In genomic region chr16:52186731-52187130, GRCm38 (mm10) we compare ENCODE assay signal across 15 mouse cellular contexts.
A peak's percentile ranks its signal among the peaks of the same experiment; 100 is the strongest.
DNase-seq lines count a peak whose midpoint lies in the region; ATAC-seq and TF ChIP-seq lines count a peak whose summit lies in the region.
"Had no signal": no experiment of that assay in that cellular context is flagged by ENCODE, and none has a peak within 500 bp of the region (broad histone marks: within the 10 kb centered on the region; RNA-seq: fewer than 3 reads in every experiment).

No protein-coding gene starts in this region.

- peak; percentile 33 for DNase-seq in forebrain, embryonic 14.5 days (ENCODE audit: low spot score)
- peak; percentile 53 for DNase-seq in kidney, postnatal 0 days (ENCODE audit: low spot score)
- no peak for DNase-seq in kidney, postnatal 36 days
- DNase-seq in gastrocnemius, postnatal 14 days = peak; percentile 36
- peak; percentile 71 for DNase-seq in lung, postnatal 14 days
- no peak for DNase-seq in layer of hippocampus, postnatal 36 days
- no peak for DNase-seq in right cerebral cortex, postnatal 36 days (ENCODE audit: low spot score in 2 of 2)
- DNase-seq: cerebellum, adult 11 months; liver, embryonic 13.5 days; retina, postnatal 1 day; thymus, adult 18-20 months had no signal

- no peak overlapping the region for H3K4me3 ChIP-seq in forebrain, embryonic 14.5 days (ENCODE audit: low read depth, low read length)
- no peak overlapping the region for H3K4me3 ChIP-seq in forebrain, embryonic 12.5 days (replicated peaks)
- H3K4me3 ChIP-seq in kidney, postnatal 0 days (replicated peaks; ENCODE audit: low read depth, low read length) = no peak overlapping the region
- H3K4me3 ChIP-seq: erythroblast, embryonic 14.5 days; hindbrain, embryonic 10.5 days; liver, embryonic 13.5 days; midbrain, embryonic 12.5 days had no signal

- no peaks in the 10 kb centered on the region for H3K9me3 ChIP-seq in forebrain, embryonic 14.5 days (replicated peaks; ENCODE audit: control insufficient read depth, low read length)
- no peaks in the 10 kb centered on the region for H3K9me3 ChIP-seq in forebrain, embryonic 12.5 days
- H3K9me3 ChIP-seq in kidney, postnatal 0 days (replicated peaks; ENCODE audit: low read length) = no peaks in the 10 kb centered on the region
- H3K9me3 ChIP-seq: hindbrain, embryonic 10.5 days; liver, embryonic 13.5 days; midbrain, embryonic 12.5 days had no signal

- ATAC-seq in forebrain, embryonic 14.5 days = no peak
- ATAC-seq in forebrain, embryonic 12.5 days (ENCODE audit: low FRiP score) = no peak
- ATAC-seq in kidney, postnatal 0 days (replicated peaks; ENCODE audit: low FRiP score, low read depth) = no peak

- no peak overlapping the region for H3K9ac ChIP-seq in forebrain, embryonic 14.5 days (ENCODE audit: low read length)
- H3K9ac ChIP-seq in forebrain, embryonic 12.5 days = no peak overlapping the region
- H3K9ac ChIP-seq in kidney, postnatal 0 days (ENCODE audit: low read depth, low read length) = no peak overlapping the region
- H3K9ac ChIP-seq: liver, embryonic 13.5 days; midbrain, embryonic 12.5 days had no signal

- no peak for TF ChIP-seq CTCF in kidney, postnatal 0 days (IDR thresholded peaks at IDR 0.05; ENCODE audit: low read depth)

- intact Hi-C loops in gastrocnemius, postnatal 14 days (cut with DNase I; ENCODE audit: low total_unique reads) = no loop called here

- no peak overlapping the region for H3K4me2 ChIP-seq in forebrain, embryonic 14.5 days (ENCODE audit: low read length)
- H3K4me2 ChIP-seq in forebrain, embryonic 12.5 days = no peak overlapping the region
- no peak overlapping the region for H3K4me2 ChIP-seq in kidney, postnatal 0 days (ENCODE audit: low read length)
- H3K4me2 ChIP-seq: liver, embryonic 13.5 days; midbrain, embryonic 12.5 days had no signal

- H3K36me3 ChIP-seq in forebrain, embryonic 14.5 days (ENCODE audit: control insufficient read depth, insufficient read depth, low read length) = peaks cover 25% of the 10 kb centered on the region
- H3K36me3 ChIP-seq in forebrain, embryonic 12.5 days (replicated peaks) = peaks cover 50% of the 10 kb centered on the region
- peaks cover 39% of the 10 kb centered on the region for H3K36me3 ChIP-seq in kidney, postnatal 0 days (ENCODE audit: insufficient read depth, low read length)

- 68% methylated on average over 10 of the region's 10 CpGs for WGBS in forebrain, embryonic 14.5 days
- 82% methylated on average over 10 of the region's 10 CpGs for WGBS in forebrain, embryonic 12.5 days
- 66% methylated on average over 10 of the region's 10 CpGs for WGBS in kidney, postnatal 0 days

- no peaks in the 10 kb centered on the region for H3K4me1 ChIP-seq in forebrain, embryonic 14.5 days (ENCODE audit: control insufficient read depth, insufficient read depth, low read length)
- H3K4me1 ChIP-seq in forebrain, embryonic 12.5 days = no peaks in the 10 kb centered on the region
- no peaks in the 10 kb centered on the region for H3K4me1 ChIP-seq in kidney, postnatal 0 days (replicated peaks; ENCODE audit: insufficient read depth, low read length)
- H3K4me1 ChIP-seq: hindbrain, embryonic 10.5 days; liver, embryonic 13.5 days; midbrain, embryonic 12.5 days had no signal

- H3K27me3 ChIP-seq in forebrain, embryonic 14.5 days (replicated peaks; ENCODE audit: control insufficient read depth, insufficient read depth, low read length) = no peaks in the 10 kb centered on the region
- no peaks in the 10 kb centered on the region for H3K27me3 ChIP-seq in forebrain, embryonic 12.5 days
- H3K27me3 ChIP-seq in kidney, postnatal 0 days (ENCODE audit: insufficient read depth, low read length) = no peaks in the 10 kb centered on the region
- H3K27me3 ChIP-seq: liver, embryonic 13.5 days; midbrain, embryonic 12.5 days had no signal

- no peak overlapping the region for H3K27ac ChIP-seq in forebrain, embryonic 14.5 days (ENCODE audit: low read depth, low read length)
- no peak overlapping the region for H3K27ac ChIP-seq in forebrain, embryonic 12.5 days
- no peak overlapping the region for H3K27ac ChIP-seq in kidney, postnatal 0 days
- H3K27ac ChIP-seq: hindbrain, embryonic 10.5 days; liver, embryonic 13.5 days; midbrain, embryonic 12.5 days had no signal

Comparison
In these comparisons a context has a peak if more than half of its experiments do, and no peak if none do; other contexts are left out.
1. DNase-seq: peak in forebrain, embryonic 14.5 days (single experiment), kidney, postnatal 0 days (single experiment), gastrocnemius, postnatal 14 days (single experiment) and lung, postnatal 14 days (single experiment); none in kidney, postnatal 36 days (0 of 2), layer of hippocampus, postnatal 36 days (0 of 2) and right cerebral cortex, postnatal 36 days (0 of 2).